Comparison of ENCODE assay signal across 8 mouse cellular contexts in genomic region chr10:67185491-67186081, GRCm38 (mm10).
A peak's percentile ranks its signal among the peaks of the same experiment; 100 is the strongest.
DNase-seq lines count a peak whose midpoint lies in the region; ATAC-seq lines count a peak whose summit lies in the region.

No protein-coding gene starts in this region.

- peak overlapping the region; percentile 49 for H3K4me2 ChIP-seq in forebrain, embryonic 11.5 days (ENCODE audit: low read depth, low read length, severe bottlenecking)
- peak overlapping the region; percentile 78 for H3K4me2 ChIP-seq in heart, embryonic 16.5 days (ENCODE audit: low read depth, low read length)
- peak overlapping the region; percentile 72 for H3K4me2 ChIP-seq in liver, embryonic 15.5 days
- peak overlapping the region; percentile 50 for H3K4me2 ChIP-seq in neural tube, embryonic 12.5 days (replicated peaks)

- H3K27ac ChIP-seq in forebrain, embryonic 11.5 days (ENCODE audit: low read depth, low read length), result peak overlapping the region; percentile 86
- H3K27ac ChIP-seq in heart, embryonic 16.5 days (ENCODE audit: low read length), result peak overlapping the region; percentile 99
- H3K27ac ChIP-seq in liver, embryonic 15.5 days (replicated peaks), result peak overlapping the region; percentile 92
- H3K27ac ChIP-seq in neural tube, embryonic 12.5 days, result peak overlapping the region; percentile 74

- peak; percentile 90 for ATAC-seq in forebrain, embryonic 11.5 days (replicated peaks; ENCODE audit: low FRiP score)
- peak; percentile 94 for ATAC-seq in heart, embryonic 16.5 days (replicated peaks; ENCODE audit: extremely low read depth, insufficient read depth, low FRiP score)
- ATAC-seq in liver, embryonic 15.5 days (ENCODE audit: insufficient read depth), result peak; percentile 91
- ATAC-seq in neural tube, embryonic 12.5 days (ENCODE audit: low FRiP score, low read depth), result peak; percentile 93

- 0% methylated on average over 23 of the region's 23 CpGs for WGBS in forebrain, embryonic 11.5 days
- under 1% methylated on average over 23 of the region's 23 CpGs for WGBS in heart, embryonic 16.5 days
- WGBS in liver, embryonic 15.5 days (ENCODE audit: insufficient replicate concordance), result under 1% methylated on average over 23 of the region's 23 CpGs
- under 1% methylated on average over 23 of the region's 23 CpGs for WGBS in neural tube, embryonic 12.5 days

- H3K4me3 ChIP-seq in forebrain, embryonic 11.5 days (ENCODE audit: low read depth, low read length), result peak overlapping the region; percentile 30
- H3K4me3 ChIP-seq in heart, embryonic 16.5 days (ENCODE audit: low read length), result peak overlapping the region; percentile 73
- H3K4me3 ChIP-seq in liver, embryonic 15.5 days (replicated peaks), result peak overlapping the region; percentile 66
- H3K4me3 ChIP-seq in neural tube, embryonic 12.5 days, result peak overlapping the region; percentile 38

- H3K4me1 ChIP-seq in forebrain, embryonic 11.5 days (replicated peaks; ENCODE audit: control insufficient read depth, insufficient read depth, low read length), result peaks cover 5% of the 10 kb centered on the region; the same call in 1 of the 2 replicates
- peaks cover 23% of the 10 kb centered on the region for H3K4me1 ChIP-seq in heart, embryonic 16.5 days (ENCODE audit: control insufficient read depth, insufficient read depth, low read length)
- peaks cover 43% of the 10 kb centered on the region for H3K4me1 ChIP-seq in liver, embryonic 15.5 days (replicated peaks)
- peaks cover 15% of the 10 kb centered on the region for H3K4me1 ChIP-seq in neural tube, embryonic 12.5 days

- DNase-seq in CD8-positive naive resting alpha-beta T cell, adult 2 months (ENCODE audit: low read depth in 2 of 2, low spot score in 2 of 2), result peak; percentile 71
- peak; percentile 85 for DNase-seq in c-Kit-positive CD71-positive TER-119-negative erythroid progenitor cells, embryonic 14.5 days (ENCODE audit: low read depth)
- DNase-seq in forebrain, embryonic 11.5 days (ENCODE audit: low spot score), result peak; percentile 76
- peak; percentile 81 to 91 for DNase-seq in kidney, postnatal 36 days
- peak; percentile 89 for DNase-seq in telencephalon, adult 2 months (ENCODE audit: low read depth, low spot score)

- peak overlapping the region; percentile 63 for H3K9ac ChIP-seq in forebrain, embryonic 11.5 days (ENCODE audit: low read length)
- H3K9ac ChIP-seq in heart, embryonic 16.5 days (ENCODE audit: low read length), result peak overlapping the region; percentile 85
- peak overlapping the region; percentile 51 for H3K9ac ChIP-seq in liver, embryonic 15.5 days
- H3K9ac ChIP-seq in neural tube, embryonic 12.5 days, result peak overlapping the region; percentile 40

- no peaks in the 10 kb centered on the region for H3K36me3 ChIP-seq in forebrain, embryonic 11.5 days (ENCODE audit: control insufficient read depth, insufficient read depth, low read length)
- H3K36me3 ChIP-seq in heart, embryonic 16.5 days (ENCODE audit: control insufficient read depth, insufficient read depth), result peaks cover 4% of the 10 kb centered on the region
- H3K36me3 ChIP-seq in liver, embryonic 15.5 days (replicated peaks), result peaks cover 3% of the 10 kb centered on the region; the same call in 1 of the 2 replicates
- H3K36me3 ChIP-seq in neural tube, embryonic 12.5 days, result no peaks in the 10 kb centered on the region

- H3K9me3 ChIP-seq in forebrain, embryonic 11.5 days (ENCODE audit: control insufficient read depth, low read length), result no peaks in the 10 kb centered on the region
- no peaks in the 10 kb centered on the region for H3K9me3 ChIP-seq in heart, embryonic 16.5 days (replicated peaks; ENCODE audit: control insufficient read depth, low read length)
- H3K9me3 ChIP-seq in liver, embryonic 15.5 days (replicated peaks), result no peaks in the 10 kb centered on the region
- H3K9me3 ChIP-seq in neural tube, embryonic 12.5 days, result no peaks in the 10 kb centered on the region

- no peaks in the 10 kb centered on the region for H3K27me3 ChIP-seq in forebrain, embryonic 11.5 days (ENCODE audit: control insufficient read depth, insufficient read depth, low read length)
- no peaks in the 10 kb centered on the region for H3K27me3 ChIP-seq in heart, embryonic 16.5 days (ENCODE audit: control insufficient read depth, insufficient read depth, low read length)
- H3K27me3 ChIP-seq in liver, embryonic 15.5 days, result no peaks in the 10 kb centered on the region
- no peaks in the 10 kb centered on the region for H3K27me3 ChIP-seq in neural tube, embryonic 12.5 days (replicated peaks)

Comparison
In these comparisons a context has a peak if more than half of its experiments do, and no peak if none do; other contexts are left out.
1. Peak in every context shown above with its lines: DNase-seq, ATAC-seq, H3K4me3 ChIP-seq and H3K27ac ChIP-seq.